Mouse (Mus musculus) heart, embryonic 16.5 days (tissue): Measurements from ENCODE around the gene Nkiras1. TPM values are rescaled to one million over a fixed set of nuclear protein-coding genes. Genes with fewer than 3 reads are reported as not detected.

Source experiments
- ATAC-seq: fragments of 200-750 bp; cut with Nextera tagmentation; replicated peaks from 2 replicates; pipeline ENCODE4 v1.8.0; 2017; ENCODE audit warnings: moderate number of reproducible peaks; ENCODE audit not compliant: insufficient read depth, low FRiP score; ENCODE audit errors: extremely low read depth
- H3K27ac ChIP-seq: fragments of 300-500 bp; sonication (generic); 2 replicates; pipeline ENCODE4 v1.5.1; 2014; ENCODE audit warnings: mild to moderate bottlenecking, low read length, control low read depth, moderate library complexity
- H3K27me3 ChIP-seq: fragments of 300-500 bp; sonication (generic); 2 replicates; pipeline ENCODE4 v1.6.1; 2014; ENCODE audit warnings: low read length, mixed read lengths; ENCODE audit not compliant: control insufficient read depth, insufficient read depth
- H3K36me3 ChIP-seq: fragments of 300-500 bp; sonication (generic); 2 replicates; pipeline ENCODE4 v1.6.1; 2014; ENCODE audit not compliant: control insufficient read depth, insufficient read depth
- H3K4me1 ChIP-seq: fragments of 300-500 bp; sonication (generic); 2 replicates; pipeline ENCODE4 v1.6.1; 2014; ENCODE audit warnings: low read length, mixed read lengths; ENCODE audit not compliant: control insufficient read depth, insufficient read depth
- H3K4me2 ChIP-seq: fragments of 300-500 bp; sonication (generic); 2 replicates; pipeline ENCODE4 v1.6.1; 2014; ENCODE audit warnings: low read depth, mild to moderate bottlenecking, control low read depth, low read length
- H3K4me3 ChIP-seq: fragments of 300-500 bp; sonication (generic); 2 replicates; pipeline ENCODE4 v1.5.1; 2014; ENCODE audit warnings: mild to moderate bottlenecking, control low read depth, low read length
- H3K9ac ChIP-seq: fragments of 300-500 bp; sonication (generic); 2 replicates; pipeline ENCODE4 v1.6.1; 2014; ENCODE audit warnings: low read length, control low read depth
- H3K9me3 ChIP-seq: fragments of 300-500 bp; sonication (generic); replicated peaks from 2 replicates; pipeline ENCODE4 v1.6.1; 2016; ENCODE audit warnings: low read length; ENCODE audit not compliant: control insufficient read depth
- WGBS: fragments of 180-500 bp; shearing (Covaris S2); extraction: QIAGEN DNeasy Blood & Tissue Kit; methylation state at CpG from one replicate; pipeline ENCODE4 v1.1.7; 2014; 5-methylcytosine and 5-hydroxymethylcytosine counted together
- polyA plus RNA-seq: library from polyadenylated mRNA; unstranded; fragments of >200 nt; fragmentation: Nextera tagmentation; extraction: Ambion mirVana; gene quantifications from 2 replicates; pipeline ENCODE4 v1.2.1, GENCODE M21; 2015

The Nkiras1 gene
- polyA plus RNA-seq, 1 experiment from 2014 or later = 25.3 TPM

DNA sequence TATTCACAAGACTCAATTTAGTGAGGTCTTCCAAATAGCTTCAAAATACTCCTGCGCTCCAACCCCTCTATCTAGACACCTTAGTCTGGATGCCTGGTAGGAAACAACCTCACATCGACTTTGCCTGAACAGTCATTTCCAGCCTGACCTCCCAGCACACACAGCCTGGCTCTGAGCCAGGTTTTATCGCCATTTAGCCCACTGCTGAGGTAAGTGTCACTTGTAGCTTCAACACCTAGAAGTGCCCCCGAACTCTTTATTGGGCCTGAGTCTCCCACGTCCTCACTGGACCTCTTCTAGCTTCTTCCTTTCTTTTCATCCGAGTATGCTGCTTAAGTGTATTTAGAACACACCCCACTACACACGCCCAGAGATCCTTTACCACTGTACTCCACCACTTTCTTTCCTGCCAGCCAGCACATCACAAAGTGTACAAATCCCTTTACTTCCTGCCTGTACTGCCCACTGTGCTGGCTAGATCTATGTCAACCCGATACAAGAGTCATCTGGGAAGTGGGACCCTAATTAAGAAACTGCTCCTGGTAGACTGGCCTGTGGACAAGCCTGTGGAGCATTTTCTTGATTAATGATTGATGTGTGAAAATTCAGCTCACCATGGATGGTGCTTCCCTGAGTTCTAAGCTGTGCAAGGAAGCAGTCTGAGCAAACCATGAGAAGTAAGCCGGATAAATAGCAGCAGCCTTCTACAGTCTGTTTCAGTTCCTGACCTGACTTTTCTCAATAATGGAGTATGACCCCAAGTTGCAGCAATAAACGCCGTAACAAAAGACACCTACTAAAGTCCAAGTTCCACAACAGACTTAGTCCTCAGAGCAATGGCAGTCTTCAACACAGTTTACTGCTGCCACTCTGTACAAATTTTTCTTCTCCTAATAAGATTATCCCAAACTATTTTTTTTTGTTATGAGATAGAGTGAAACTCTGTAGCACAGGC, 46.8 kb downstream of the Nkiras1 start:
- H3K9me3 ChIP-seq = no peaks in the 10 kb centered on the region
- no peak overlapping the region for H3K27ac ChIP-seq
- no peaks in the 10 kb centered on the region for H3K36me3 ChIP-seq
- H3K9ac ChIP-seq = no peak overlapping the region
- 43% methylated on average over 11 of the region's 11 CpGs for WGBS
- ATAC-seq = peak; percentile 60
- peaks cover 9% of the 10 kb centered on the region for H3K4me1 ChIP-seq
- 0 out of 2 replicates have a peak overlapping the region, but pooled peaks have one; percentile 5 for H3K4me3 ChIP-seq
- peak overlapping the region; percentile 39 for H3K4me2 ChIP-seq
- peaks cover 3% of the 10 kb centered on the region; the same call in 1 of the 2 replicates for H3K27me3 ChIP-seq

- Histone ChIP-seq H3K27ac (no peak overlapping the region), H3K4me2 (peak overlapping the region; percentile 70)
- ATAC-seq = no peak
Observed at GRCm38 (mm10) chr14:18326968-18327672, 56.2 kb downstream of the Nkiras1 start.

GRCm38 (mm10) chr14:18330789-18331692, 60.1 kb downstream of the Nkiras1 start:
- WGBS = 1% methylated on average over 91 of the region's 99 CpGs
- peaks cover 11% of the 10 kb centered on the region for H3K4me1 ChIP-seq
- H3K27me3 ChIP-seq = no peaks in the 10 kb centered on the region
- H3K9me3 ChIP-seq = no peaks in the 10 kb centered on the region
- H3K9ac ChIP-seq = peak overlapping the region; percentile 95
- peak; percentile 67 for ATAC-seq
- peak overlapping the region; percentile 68 for H3K27ac ChIP-seq
- no peaks in the 10 kb centered on the region for H3K36me3 ChIP-seq
- peak overlapping the region; percentile 88 for H3K4me3 ChIP-seq
- H3K4me2 ChIP-seq = peak overlapping the region; percentile 85

More at GRCm38 (mm10) chr14:18326968-18327672, 56.2 kb downstream of the Nkiras1 start:
- Histone ChIP-seq H3K4me3 (peak overlapping the region; percentile 57), H3K9ac (peak overlapping the region; percentile 75), H3K36me3 (no peaks in the 10 kb centered on the region), H3K9me3 (no peaks in the 10 kb centered on the region), H3K4me1 (peaks cover 11% of the 10 kb centered on the region), H3K27me3 (no peaks in the 10 kb centered on the region)
- WGBS = 3% methylated on average over 37 of the region's 37 CpGs

DNA sequence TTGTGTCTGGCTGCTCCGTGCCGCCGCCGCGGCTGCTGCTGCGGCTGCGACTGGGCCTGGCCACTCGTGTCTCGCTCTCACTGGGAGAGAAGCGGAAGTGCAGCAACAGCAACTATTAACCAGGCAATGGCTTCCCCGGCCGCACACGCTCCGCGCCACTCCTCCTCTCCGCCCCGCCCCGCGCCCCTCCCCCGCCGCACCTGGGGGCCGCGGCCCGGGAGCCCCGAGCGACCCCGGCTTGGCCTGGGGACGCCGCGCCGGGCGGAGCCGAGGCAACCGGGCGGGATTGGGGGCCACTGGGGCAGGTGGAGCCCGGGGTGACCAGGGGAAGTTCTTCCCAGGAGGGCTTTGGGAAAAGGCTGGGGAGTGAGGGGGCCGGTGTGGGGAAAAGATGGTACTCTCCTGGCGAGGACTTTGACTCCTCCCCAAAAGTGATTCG, 60.8 kb downstream of the Nkiras1 start, which contains the start of gene Ube2e1:
Ube2e1 (minus strand) TSS at position 167 of the 439 bp plus-strand sequence.
- peak within 1 kb of the TSS; percentile 88 for H3K4me3 ChIP-seq
- peak; percentile 90 for ATAC-seq
- no peaks in the 10 kb centered on the region for H3K36me3 ChIP-seq
- H3K27me3 ChIP-seq = no peaks in the 10 kb centered on the region
- peak within 1 kb of the TSS; percentile 95 for H3K9ac ChIP-seq
- H3K4me1 ChIP-seq = peaks cover 11% of the 10 kb centered on the region
- peak within 1 kb of the TSS; percentile 68 for H3K27ac ChIP-seq
- H3K4me2 ChIP-seq = peak within 1 kb of the TSS; percentile 85
- 1% methylated on average over 37 of the region's 39 CpGs for WGBS
- no peaks in the 10 kb centered on the region for H3K9me3 ChIP-seq

Other genes with a start within 250 kb of the Nkiras1 start
- 11.8 and 12.3 TPM in 2 replicates for gene Nr1d2, start 32.0 kb upstream of the Nkiras1 start, polyA plus RNA-seq
- 203 and 235 TPM in 2 replicates for gene Rpl15, start 255 bp downstream of the Nkiras1 start, polyA plus RNA-seq
- 59.4 and 70.2 TPM in 2 replicates for gene Ube2e1, start 60.7 kb downstream of the Nkiras1 start, polyA plus RNA-seq